Mouse (Mus musculus) myocyte (in vitro differentiated cells): ENCODE results near the gene Lrrc18. TPM values are rescaled to one million over a fixed set of nuclear protein-coding genes. Genes with fewer than 3 reads are reported as not detected.

ENCODE experiments used
- H3K27me3 ChIP-seq: one replicate; pipeline ENCODE4 v1.6.1; 2011; ENCODE audit not compliant: control insufficient read depth, insufficient read depth, insufficient read length
- H3K36me3 ChIP-seq: one replicate; pipeline ENCODE4 v1.6.1; 2011; ENCODE audit not compliant: control insufficient read depth, insufficient read depth
- H3K4me2 ChIP-seq: one replicate; pipeline ENCODE4 v1.6.1; 2011; ENCODE audit warnings: low read depth, control low read depth
- H3K4me3 ChIP-seq: one replicate; pipeline ENCODE4 v1.5.1; 2011; ENCODE audit warnings: mild to moderate bottlenecking, control low read depth, moderate library complexity
- H3K79me2 ChIP-seq: one replicate; pipeline ENCODE4 v1.6.1; 2011; ENCODE audit not compliant: control insufficient read depth, insufficient read depth
- H3ac ChIP-seq: one replicate; pipeline ENCODE4 v1.6.1; 2011; ENCODE audit not compliant: control insufficient read depth, insufficient read length
- CEBPB ChIP-seq: IDR thresholded peaks from 2 replicates; pipeline ENCODE4 v1.6.1; 2011; ENCODE audit warnings: mild to moderate bottlenecking, moderate library complexity; ENCODE audit not compliant: poor library complexity, insufficient read depth, severe bottlenecking
- E2F4 ChIP-seq: IDR thresholded peaks from one replicate; pipeline ENCODE4 v1.6.1; 2011; ENCODE audit warnings: mild to moderate bottlenecking, control low read depth, moderate library complexity; ENCODE audit not compliant: insufficient read depth
- MAX ChIP-seq: IDR thresholded peaks from one replicate; pipeline ENCODE4 v1.6.1; 2011; ENCODE audit warnings: low read depth, mild to moderate bottlenecking, control low read depth
- MYOD1 ChIP-seq, 3 experiments: IDR thresholded peaks; one replicate each; pipeline ENCODE4 v1.6.1; 2011; ENCODE audit warnings: control low read depth in 2 of 3, low read depth in 2 of 3, mild to moderate bottlenecking in 2 of 3, moderate library complexity in 1 of 3; ENCODE audit not compliant: insufficient read length in 2 of 3, control insufficient read depth in 1 of 3
- MYOG ChIP-seq, 3 experiments: IDR thresholded peaks; one replicate each; pipeline ENCODE4 v1.6.1; 2011; ENCODE audit warnings: control low read depth in 2 of 3, low read depth in 2 of 3, mild to moderate bottlenecking in 2 of 3; ENCODE audit not compliant: insufficient read length in 2 of 3, control insufficient read depth in 1 of 3, insufficient read depth in 1 of 3
- POLR2A ChIP-seq: IDR thresholded peaks from one replicate; pipeline ENCODE4 v1.6.1; 2011; ENCODE audit warnings: low read depth, mild to moderate bottlenecking, control low read depth, moderate library complexity; ENCODE audit not compliant: insufficient read length
- POLR2AphosphoS2 ChIP-seq: IDR thresholded peaks from one replicate; pipeline ENCODE4 v1.6.1; 2011; ENCODE audit warnings: low read depth, control low read depth; ENCODE audit not compliant: insufficient read length
- REST ChIP-seq: IDR thresholded peaks from one replicate; pipeline ENCODE4 v1.6.1; 2011; ENCODE audit warnings: mild to moderate bottlenecking, control low read depth, moderate library complexity; ENCODE audit not compliant: insufficient read depth, insufficient read length
- SRF ChIP-seq: IDR thresholded peaks from one replicate; pipeline ENCODE4 v1.6.1; 2011; ENCODE audit warnings: low read depth; ENCODE audit not compliant: control insufficient read depth, insufficient read length
- TCF12 ChIP-seq: IDR thresholded peaks from one replicate; pipeline ENCODE4 v1.6.1; 2011; ENCODE audit warnings: mild to moderate bottlenecking, control low read depth; ENCODE audit not compliant: poor library complexity, insufficient read depth, severe bottlenecking
- TCF3 ChIP-seq: IDR thresholded peaks from one replicate; pipeline ENCODE4 v1.6.1; 2011; ENCODE audit warnings: low read depth, control low read depth; ENCODE audit not compliant: insufficient read length
- USF1 ChIP-seq: IDR thresholded peaks from one replicate; pipeline ENCODE4 v1.6.1; 2011; ENCODE audit warnings: low read depth, mild to moderate bottlenecking, control low read depth, moderate library complexity
- polyA plus RNA-seq: library from polyadenylated mRNA; unstranded; fragments of >200 nt; fragmentation: generic; extraction: Trizol; gene quantifications from one replicate; pipeline ENCODE4 v1.2.1, GENCODE M21; 2012; ENCODE audit warnings: missing spikeins

Gene Lrrc18
- polyA plus RNA-seq, 1 experiment, result not detected

- H3K4me2 ChIP-seq, result no peak overlapping the region
- TF ChIP-seq USF1 (no peak), E2F4 (no peak), TCF3 (no peak), MYOD1 (IDR thresholded peaks at IDR 0.05; ENCODE audit: control insufficient read depth in 1 of 3, insufficient read length in 2 of 3, low read depth in 2 of 3) (no peak), POLR2A (no peak), MYOG (IDR thresholded peaks at IDR 0.05; ENCODE audit: control insufficient read depth in 1 of 3, insufficient read depth in 1 of 3, insufficient read length in 2 of 3, low read depth in 2 of 3) (no peak), REST (no peak), POLR2AphosphoS2 (no peak), CEBPB (no peak), TCF12 (no peak), SRF (no peak), MAX (no peak)
- H3K27me3 ChIP-seq, result peaks cover 7% of the 10 kb centered on the region
- no peaks in the 10 kb centered on the region for H3K36me3 ChIP-seq
- H3ac ChIP-seq, result no peak overlapping the region
- no peak overlapping the region for H3K4me3 ChIP-seq
- H3K79me2 ChIP-seq, result no peaks in the 10 kb centered on the region
These were observed 3.9 kb downstream of the Lrrc18 start for GRCm38 (mm10) chr14:32994954-32995636.

- Histone ChIP-seq H3K79me2 (no peaks in the 10 kb centered on the region), H3K4me3 (no peak overlapping the region), H3ac (no peak overlapping the region), H3K36me3 (no peaks in the 10 kb centered on the region), H3K27me3 (peaks cover 18% of the 10 kb centered on the region), H3K4me2 (no peak overlapping the region)
- TF ChIP-seq REST (no peak), MAX (no peak), MYOD1 (IDR thresholded peaks at IDR 0.05; ENCODE audit: control insufficient read depth in 1 of 3, insufficient read length in 2 of 3, low read depth in 2 of 3) (no peak), SRF (no peak), POLR2A (no peak), TCF12 (no peak), MYOG (IDR thresholded peaks at IDR 0.05; ENCODE audit: control insufficient read depth in 1 of 3, insufficient read depth in 1 of 3, insufficient read length in 2 of 3, low read depth in 2 of 3) (no peak), POLR2AphosphoS2 (no peak), USF1 (no peak), TCF3 (no peak), E2F4 (no peak), CEBPB (no peak)
These were observed 8.3 kb downstream of the Lrrc18 start for GRCm38 (mm10) chr14:32999511-32999910.

GRCm38 (mm10) chr14:33000112-33000979 lies 9.2 kb downstream of the Lrrc18 start:
- no peaks in the 10 kb centered on the region for H3K79me2 ChIP-seq
- TF ChIP-seq POLR2A, result no peak
- no peak for TF ChIP-seq TCF12
- no peak for TF ChIP-seq MYOG (IDR thresholded peaks at IDR 0.05; ENCODE audit: control insufficient read depth in 1 of 3, insufficient read depth in 1 of 3, insufficient read length in 2 of 3, low read depth in 2 of 3)
- TF ChIP-seq TCF3, result no peak
- TF ChIP-seq MAX, result no peak
- no peak for TF ChIP-seq REST
- no peak for TF ChIP-seq CEBPB
- no peak for TF ChIP-seq MYOD1 (IDR thresholded peaks at IDR 0.05; ENCODE audit: control insufficient read depth in 1 of 3, insufficient read length in 2 of 3, low read depth in 2 of 3)
- TF ChIP-seq E2F4, result no peak
- TF ChIP-seq SRF, result no peak
- TF ChIP-seq POLR2AphosphoS2, result no peak
- no peak for TF ChIP-seq USF1

GRCm38 (mm10) chr14:33005114-33005513 lies 13.9 kb downstream of the Lrrc18 start:
- Histone ChIP-seq H3K79me2 (no peaks in the 10 kb centered on the region), H3K4me2 (no peak overlapping the region), H3K27me3 (peaks cover 25% of the 10 kb centered on the region), H3K4me3 (no peak overlapping the region), H3K36me3 (no peaks in the 10 kb centered on the region), H3ac (no peak overlapping the region)
- TF ChIP-seq CEBPB, result no peak
- TF ChIP-seq SRF, result no peak
- no peak for TF ChIP-seq E2F4
- TF ChIP-seq MAX, result no peak
- TF ChIP-seq POLR2A, result no peak
- TF ChIP-seq REST, result no peak
- TF ChIP-seq TCF12, result no peak
- TF ChIP-seq MYOG (IDR thresholded peaks at IDR 0.05; ENCODE audit: control insufficient read depth in 1 of 3, insufficient read depth in 1 of 3, insufficient read length in 2 of 3, low read depth in 2 of 3), result no peak
- no peak for TF ChIP-seq USF1
- TF ChIP-seq POLR2AphosphoS2, result no peak
- TF ChIP-seq MYOD1 (IDR thresholded peaks at IDR 0.05; ENCODE audit: control insufficient read depth in 1 of 3, insufficient read length in 2 of 3, low read depth in 2 of 3), result no peak
- TF ChIP-seq TCF3, result no peak

More at GRCm38 (mm10) chr14:33000112-33000979, 9.2 kb downstream of the Lrrc18 start:
- Histone ChIP-seq H3K36me3 (no peaks in the 10 kb centered on the region), H3K27me3 (peaks cover 18% of the 10 kb centered on the region), H3ac (no peak overlapping the region), H3K4me3 (no peak overlapping the region), H3K4me2 (no peak overlapping the region)
